Mouse (Mus musculus): ENCODE measurements at regions not wholly inside any gene's neighbourhood (a gene's known extent, or its start where the extent isn't known, plus 50 kb on each side); places are given as distances from the start of the nearest gene placed in this dataset.

DNA sequence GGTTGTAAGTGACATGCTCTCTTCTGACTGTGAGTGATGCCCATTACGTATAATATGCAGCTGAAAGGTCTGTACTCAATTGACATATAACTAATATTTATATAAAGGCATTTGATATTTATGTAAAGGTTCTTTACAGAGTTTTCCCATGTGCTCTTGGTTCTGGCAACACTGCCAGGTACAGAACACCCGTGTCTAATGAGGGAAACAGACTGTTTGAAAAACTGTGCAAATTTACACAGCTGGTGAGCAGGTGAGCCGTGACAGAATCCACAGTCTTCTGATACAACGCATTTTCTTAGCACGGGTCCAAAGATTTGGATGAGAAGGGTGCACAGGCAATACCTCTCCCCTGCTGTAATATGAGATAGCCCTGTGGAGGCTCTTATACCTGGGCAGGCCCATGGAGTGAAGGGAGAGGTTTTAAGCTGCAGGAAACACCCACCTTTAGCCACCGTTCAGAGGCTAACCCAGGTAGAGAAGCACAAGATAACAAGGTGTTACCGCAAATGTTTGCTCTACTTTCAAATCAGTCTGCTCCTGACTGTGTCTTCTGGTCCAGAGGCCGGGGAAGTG is 161.0 kb downstream of the Foxo1 start:
- no peak for DNase-seq (ENCODE audit: low read depth)

DNA sequence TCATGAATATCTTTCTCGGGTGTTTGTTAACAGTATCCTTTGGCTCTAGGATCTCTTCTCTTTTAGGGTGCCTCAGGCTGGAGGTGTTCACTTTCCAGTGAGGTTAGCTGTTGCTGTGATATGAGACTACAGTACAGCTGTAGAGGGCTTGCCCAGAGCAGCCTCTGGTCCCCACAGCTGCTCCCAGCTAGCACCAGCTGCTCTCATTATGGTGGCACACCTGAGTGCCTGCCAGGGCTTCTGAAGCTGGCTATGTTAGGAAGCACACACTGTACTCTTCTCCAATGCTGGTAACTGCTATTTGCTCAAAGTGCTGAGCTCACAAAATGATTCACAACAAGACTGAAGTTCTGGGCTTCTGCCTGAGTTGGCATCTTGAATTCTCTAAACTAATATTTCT is 154.7 kb downstream of the Foxo1 start:
- DNase-seq (ENCODE audit: low read depth) = no peak

GRCm38 (mm10) chr3:52416261-52416660 is 148.1 kb downstream of the Foxo1 start:
- no peak for DNase-seq (ENCODE audit: low read depth)

GRCm38 (mm10) chr3:52415361-52415760 is 147.2 kb downstream of the Foxo1 start:
- DNase-seq (ENCODE audit: low read depth) = peak; percentile 46

DNA sequence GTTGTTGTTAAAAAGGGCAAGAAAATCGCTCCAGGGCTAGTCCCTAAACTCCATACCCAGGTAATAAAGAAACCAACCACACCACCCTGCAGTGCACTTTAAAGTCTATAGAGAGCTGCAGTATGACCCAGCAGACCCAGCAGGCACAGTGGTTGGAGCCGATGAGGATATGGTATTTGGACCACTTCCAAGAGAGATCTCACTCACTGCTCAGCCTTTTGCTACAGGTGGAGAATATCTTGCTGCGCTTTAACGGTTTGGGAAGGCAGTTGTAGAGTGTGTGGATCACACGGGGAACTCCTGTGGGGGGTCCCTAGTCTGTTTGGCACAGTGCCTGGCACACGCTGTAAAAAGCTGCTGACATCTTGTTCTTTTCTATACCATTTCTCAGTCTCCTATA is 145.9 kb downstream of the Foxo1 start:
- no peak for DNase-seq (ENCODE audit: low read depth)

GRCm38 (mm10) chr3:52413187-52413746 is 145.1 kb downstream of the Foxo1 start:
- DNase-seq (ENCODE audit: low read depth) = no peak

GRCm38 (mm10) chr3:52411356-52411755 is 143.2 kb downstream of the Foxo1 start:
- no peak for DNase-seq (ENCODE audit: low read depth)

GRCm38 (mm10) chr3:52409465-52409864 is 141.3 kb downstream of the Foxo1 start:
- DNase-seq (ENCODE audit: low read depth) = no peak

DNA sequence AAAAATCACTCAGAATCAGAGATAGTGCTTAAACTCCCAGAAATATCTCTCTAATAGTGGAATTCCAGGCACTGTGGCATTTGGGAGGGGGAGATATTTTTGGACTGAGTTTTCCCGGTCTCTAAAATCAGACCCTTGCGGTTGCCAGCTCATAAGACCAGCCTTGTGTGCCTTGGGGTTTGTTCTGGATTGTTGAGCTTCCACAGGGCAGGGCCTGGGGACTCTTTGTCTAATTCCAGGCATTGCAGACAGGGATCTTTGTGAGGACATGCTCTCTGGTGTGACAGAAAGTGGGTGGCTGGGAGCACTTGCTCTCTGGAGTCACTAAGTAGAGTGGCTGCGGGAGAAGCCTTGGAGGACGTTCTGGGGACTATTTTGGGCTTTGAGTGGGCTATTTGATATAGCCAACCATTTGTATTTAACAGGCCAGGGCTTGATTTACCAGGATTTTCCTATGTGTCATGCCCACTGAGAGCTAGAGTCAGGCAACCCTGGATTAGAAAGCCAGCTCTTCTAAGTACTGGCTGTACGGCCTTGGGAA is 138.7 kb downstream of the Foxo1 start:
- DNase-seq (ENCODE audit: low read depth) = peak; percentile 5

GRCm38 (mm10) chr3:52404636-52405035 is 136.5 kb downstream of the Foxo1 start:
- no peak for DNase-seq (ENCODE audit: low read depth)

GRCm38 (mm10) chr3:52403032-52403431 is 134.9 kb downstream of the Foxo1 start:
- no peak for DNase-seq (ENCODE audit: low read depth)

Data from fibroblast of lung, adult 2 months (primary cell).